Mouse (Mus musculus) kidney, postnatal 14 days (tissue): ENCODE measurements at regions not wholly inside any gene's neighbourhood (a gene's known extent, or its start where the extent isn't known, plus 50 kb on each side); places are given as distances from the start of the nearest gene placed in this dataset.
A peak's percentile ranks its signal among the peaks of the same experiment; 100 is the strongest.
"Not testable (repeated sequence)": the region's sequence is repeated elsewhere in the genome, so short reads cannot be mapped to it uniquely, and the experiment has no call there.

ENCODE experiments used
- DNase-seq: peaks from one replicate; pipeline ENCODE4 v3.0.0; 2022; ENCODE audit warnings: mixed read lengths

- DNase-seq = peak; percentile 53
Measured at GRCm38 (mm10) chr1:88752332-88752731, 50.3 kb upstream of the Arl4c start.

GRCm38 (mm10) chr1:88756658-88757057 is 54.6 kb upstream of the Arl4c start:
- peak; percentile 49 for DNase-seq

- peak; percentile 46 for DNase-seq
Measured at GRCm38 (mm10) chr1:88757162-88757561, 55.1 kb upstream of the Arl4c start.

- peak; percentile 61 for DNase-seq
Measured at GRCm38 (mm10) chr1:88757746-88758145, 55.7 kb upstream of the Arl4c start.

GRCm38 (mm10) chr1:88760643-88761042 is 58.6 kb upstream of the Arl4c start:
- no peak for DNase-seq

- no peak for DNase-seq
Measured at GRCm38 (mm10) chr1:88761121-88761520, 59.1 kb upstream of the Arl4c start.

GRCm38 (mm10) chr1:88763725-88764364 is 61.8 kb upstream of the Arl4c start:
- no peak for DNase-seq

GRCm38 (mm10) chr1:88764478-88764877 is 62.5 kb upstream of the Arl4c start:
- no peak for DNase-seq

GRCm38 (mm10) chr1:88777009-88777408 is 75.0 kb upstream of the Arl4c start:
- DNase-seq = no peak

- DNase-seq = no peak
Measured at GRCm38 (mm10) chr1:88780262-88780661, 78.2 kb upstream of the Arl4c start.

GRCm38 (mm10) chr1:88783083-88783482 is 81.1 kb upstream of the Arl4c start:
- DNase-seq = peak; percentile 12

- no peak for DNase-seq
Measured at GRCm38 (mm10) chr1:88784866-88785620, 83.0 kb upstream of the Arl4c start.

- no peak for DNase-seq
Measured at GRCm38 (mm10) chr1:88786066-88786465, 84.0 kb upstream of the Arl4c start.

GRCm38 (mm10) chr1:88790674-88791073 is 88.7 kb upstream of the Arl4c start:
- DNase-seq = no peak

GRCm38 (mm10) chr1:88794926-88795325 is 92.9 kb upstream of the Arl4c start:
- no peak for DNase-seq

GRCm38 (mm10) chr1:88798473-88798872 is 96.5 kb upstream of the Arl4c start:
- DNase-seq = no peak

- no peak for DNase-seq
Measured at GRCm38 (mm10) chr1:88798874-88799273, 96.9 kb upstream of the Arl4c start.

- DNase-seq = no peak
Measured at GRCm38 (mm10) chr1:88799343-88799742, 97.3 kb upstream of the Arl4c start.

GRCm38 (mm10) chr1:88799789-88800188 is 97.8 kb upstream of the Arl4c start:
- DNase-seq = no peak

- DNase-seq = peak; percentile 43
Measured at GRCm38 (mm10) chr1:88800411-88800810, 98.4 kb upstream of the Arl4c start.

- DNase-seq = not testable (repeated sequence)
Measured at GRCm38 (mm10) chr1:88801151-88801550, 99.1 kb upstream of the Arl4c start.

- DNase-seq = peak; percentile 15
Measured at GRCm38 (mm10) chr1:88806960-88807359, 104.9 kb upstream of the Arl4c start.

GRCm38 (mm10) chr1:88807901-88808300 is 105.9 kb upstream of the Arl4c start:
- no peak for DNase-seq

GRCm38 (mm10) chr1:88808508-88808907 is 106.5 kb upstream of the Arl4c start:
- no peak for DNase-seq

GRCm38 (mm10) chr1:88809756-88810155 is 107.7 kb upstream of the Arl4c start:
- DNase-seq = no peak
